Mouse (Mus musculus): ENCODE results near the gene Klhdc3. TPM values are rescaled to one million over a fixed set of nuclear protein-coding genes. Genes with fewer than 3 reads are reported as not detected.

Gene Klhdc3
- polyA plus RNA-seq, 1 experiment from 2014 or later: 152 TPM

DNA sequence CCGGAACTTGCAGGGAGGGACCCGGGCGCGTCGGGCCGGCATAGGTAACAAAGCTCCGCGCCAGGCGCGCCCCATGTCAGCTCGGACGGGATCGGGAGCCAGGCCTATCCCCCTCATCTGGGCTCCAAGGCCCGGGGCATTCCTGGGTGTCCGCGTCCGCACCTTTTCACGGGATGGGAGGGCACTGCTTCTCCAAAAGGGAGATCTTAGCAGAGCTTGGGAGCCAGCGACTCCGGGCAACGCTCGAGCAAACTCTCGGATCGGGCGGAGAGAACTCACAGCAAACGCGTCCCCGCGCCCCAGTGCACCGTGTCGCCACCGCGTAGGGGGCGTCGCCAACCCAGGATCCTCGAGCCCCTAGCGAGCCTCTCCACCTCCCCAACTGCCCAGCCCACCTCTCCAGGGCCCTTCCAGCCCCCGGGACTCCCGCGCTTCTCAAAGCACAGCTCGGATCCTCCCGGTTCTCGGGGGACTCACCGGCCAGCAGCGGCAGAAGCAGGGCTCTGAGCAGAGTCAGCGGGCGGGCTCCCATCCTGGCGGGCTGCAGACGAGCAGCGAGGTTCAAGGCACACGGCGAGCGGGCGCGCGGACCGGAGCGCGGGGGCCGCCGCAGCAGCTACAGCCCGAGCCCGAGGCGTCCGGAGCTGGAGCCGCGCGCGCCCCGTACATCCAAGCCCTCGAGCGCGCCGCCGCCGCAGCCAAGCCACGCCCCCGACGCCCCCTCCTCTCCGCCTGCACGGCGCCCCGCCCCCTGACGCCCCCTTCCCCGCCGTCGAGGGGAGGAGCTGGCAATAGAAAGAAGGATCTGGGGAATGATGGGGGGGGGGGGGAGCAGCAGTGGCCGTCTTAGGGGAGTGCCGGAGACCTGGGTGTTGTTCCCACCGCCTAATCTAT, 51.7 kb downstream of the Klhdc3 start, which contains the start of gene Ptk7:
Ptk7 (minus strand) TSS at position 714 of the 894 bp plus-strand sequence.
- peak within 1 kb of the TSS; percentile 82 for H3K4me2 ChIP-seq (replicated peaks)
- peak within 1 kb of the TSS; percentile 98 for H3K9ac ChIP-seq (replicated peaks)
- H3K27me3 ChIP-seq: no peaks in the 10 kb centered on the region
- H3K27ac ChIP-seq: peak within 1 kb of the TSS; percentile 91
- WGBS: 1% methylated on average over 78 of the region's 90 CpGs
- ATAC-seq: peak; percentile 86
- no peaks in the 10 kb centered on the region for H3K9me3 ChIP-seq
- peaks cover 37% of the 10 kb centered on the region for H3K36me3 ChIP-seq
- peaks cover 52% of the 10 kb centered on the region for H3K4me1 ChIP-seq (replicated peaks)
- H3K4me3 ChIP-seq (replicated peaks): peak within 1 kb of the TSS; percentile 98

- Histone ChIP-seq H3K4me2 (replicated peaks) (peak overlapping the region; percentile 82), H3K36me3 (peaks cover 31% of the 10 kb centered on the region), H3K9ac (replicated peaks) (peak overlapping the region; percentile 98), H3K4me1 (replicated peaks) (peaks cover 58% of the 10 kb centered on the region), H3K4me3 (replicated peaks) (peak overlapping the region; percentile 98), H3K9me3 (no peaks in the 10 kb centered on the region), H3K27me3 (no peaks in the 10 kb centered on the region), H3K27ac (peak overlapping the region; percentile 91)
- WGBS: under 1% methylated on average over 13 of the region's 13 CpGs
- ATAC-seq: peak; percentile 12
Observed at GRCm38 (mm10) chr17:46628471-46628790, 52.3 kb downstream of the Klhdc3 start.

GRCm38 (mm10) chr17:46627409-46627808, 53.3 kb downstream of the Klhdc3 start:
- 69% methylated on average over 6 of the region's 6 CpGs for WGBS
- ATAC-seq: no peak
- Histone ChIP-seq H3K4me2 (replicated peaks) (peak overlapping the region; percentile 82), H3K27me3 (no peaks in the 10 kb centered on the region), H3K4me1 (replicated peaks) (peaks cover 66% of the 10 kb centered on the region), H3K36me3 (peaks cover 21% of the 10 kb centered on the region), H3K9me3 (no peaks in the 10 kb centered on the region), H3K4me3 (replicated peaks) (peak overlapping the region; percentile 98), H3K27ac (no peak overlapping the region), H3K9ac (replicated peaks) (peak overlapping the region; percentile 98)

DNA sequence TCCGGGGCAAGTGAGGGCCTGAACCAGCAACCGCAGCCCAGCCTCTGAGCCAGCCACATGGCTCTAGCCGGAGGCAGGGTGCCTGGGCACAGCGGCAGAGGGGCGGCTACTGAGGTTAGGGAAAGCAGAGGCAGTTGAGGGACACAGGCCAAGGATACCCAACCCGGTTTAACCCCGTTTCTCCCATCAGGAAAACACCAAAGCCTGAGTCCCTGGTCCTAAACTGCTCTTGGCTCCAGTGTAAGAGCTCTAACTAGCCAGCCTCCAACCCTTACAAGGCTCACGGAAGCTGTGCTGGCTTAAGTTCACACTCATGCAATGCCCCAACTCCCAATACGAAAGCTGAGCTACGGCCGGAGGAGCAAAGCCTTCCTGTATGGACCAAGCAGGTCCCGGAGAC, 56.1 kb downstream of the Klhdc3 start:
- Histone ChIP-seq H3K9ac (replicated peaks) (peak overlapping the region; percentile 34; the same call in 1 of the 2 replicates), H3K27me3 (no peaks in the 10 kb centered on the region), H3K27ac (0 out of 2 replicates have a peak overlapping the region, but pooled peaks have one; percentile 20), H3K4me1 (replicated peaks) (peaks cover 72% of the 10 kb centered on the region), H3K9me3 (no peaks in the 10 kb centered on the region), H3K36me3 (no peaks in the 10 kb centered on the region), H3K4me3 (replicated peaks) (no peak overlapping the region), H3K4me2 (replicated peaks) (peak overlapping the region; percentile 4; the same call in 1 of the 2 replicates)
- 81% methylated on average over 12 of the region's 12 CpGs for WGBS
- ATAC-seq: no peak

Other genes with a start within 250 kb of the Klhdc3 start
- gene Slc22a7, start 242.5 kb downstream of the Klhdc3 start, polyA plus RNA-seq (2015; fragmentation: Nextera tagmentation; extraction: Ambion mirVana): not detected in 2 replicates
- 4.6 and 5.0 TPM in 2 replicates for gene Ttbk1, start 193.2 kb downstream of the Klhdc3 start, polyA plus RNA-seq (2015; fragmentation: Nextera tagmentation; extraction: Ambion mirVana)
- gene Dnph1, start 184.2 kb downstream of the Klhdc3 start, polyA plus RNA-seq (2015; fragmentation: Nextera tagmentation; extraction: Ambion mirVana): 31.6 and 32.4 TPM in 2 replicates
- 18.7 and 20.3 TPM in 2 replicates for gene Cul9, start 134.5 kb downstream of the Klhdc3 start, polyA plus RNA-seq (2015; fragmentation: Nextera tagmentation; extraction: Ambion mirVana)
- gene Srf, start 124.7 kb downstream of the Klhdc3 start, polyA plus RNA-seq (2015; fragmentation: Nextera tagmentation; extraction: Ambion mirVana): 4.1 and 6.0 TPM in 2 replicates
- gene Ptk7, start 51.4 kb downstream of the Klhdc3 start, polyA plus RNA-seq (2015; fragmentation: Nextera tagmentation; extraction: Ambion mirVana): 33.4 and 37.5 TPM in 2 replicates
- 49.1 and 54.1 TPM in 2 replicates for gene Klc4, start 34.9 kb downstream of the Klhdc3 start, polyA plus RNA-seq (2015; fragmentation: Nextera tagmentation; extraction: Ambion mirVana)
- gene Mrpl2, start 34.7 kb downstream of the Klhdc3 start, polyA plus RNA-seq (2015; fragmentation: Nextera tagmentation; extraction: Ambion mirVana): 75.1 and 89.5 TPM in 2 replicates
- 41.6 and 46.3 TPM in 2 replicates for gene Cul7, start 30.6 kb downstream of the Klhdc3 start, polyA plus RNA-seq (2015; fragmentation: Nextera tagmentation; extraction: Ambion mirVana)
- 48.1 and 49.9 TPM in 2 replicates for gene Rrp36, start 6.6 kb downstream of the Klhdc3 start, polyA plus RNA-seq (2015; fragmentation: Nextera tagmentation; extraction: Ambion mirVana)
- gene Mea1, start 2.1 kb downstream of the Klhdc3 start, polyA plus RNA-seq (2015; fragmentation: Nextera tagmentation; extraction: Ambion mirVana): 237 and 241 TPM in 2 replicates
- 88.6 and 94.5 TPM in 2 replicates for gene Ppp2r5d, start 24.2 kb upstream of the Klhdc3 start, polyA plus RNA-seq (2015; fragmentation: Nextera tagmentation; extraction: Ambion mirVana)
- 21.3 and 24.3 TPM in 2 replicates for gene Pex6, start 30.5 kb upstream of the Klhdc3 start, polyA plus RNA-seq (2015; fragmentation: Nextera tagmentation; extraction: Ambion mirVana)
- 0.80 and 0.81 TPM in 2 replicates for gene Gnmt, start 48.3 kb upstream of the Klhdc3 start, polyA plus RNA-seq (2015; fragmentation: Nextera tagmentation; extraction: Ambion mirVana)
- 55.7 and 59.8 TPM in 2 replicates for gene Cnpy3, start 71.3 kb upstream of the Klhdc3 start, polyA plus RNA-seq (2015; fragmentation: Nextera tagmentation; extraction: Ambion mirVana)
- gene Ptcra, start 82.8 kb upstream of the Klhdc3 start, polyA plus RNA-seq (2015; fragmentation: Nextera tagmentation; extraction: Ambion mirVana): 0.24 and 0.46 TPM in 2 replicates
- 53.4 and 54.0 TPM in 2 replicates for gene 2310039H08Rik, start 91.7 kb upstream of the Klhdc3 start, polyA plus RNA-seq (2015; fragmentation: Nextera tagmentation; extraction: Ambion mirVana)
- 119 and 125 TPM in 2 replicates for gene Rpl7l1, start 101.8 kb upstream of the Klhdc3 start, polyA plus RNA-seq (2015; fragmentation: Nextera tagmentation; extraction: Ambion mirVana)
- gene Bicral, start 177.6 kb upstream of the Klhdc3 start, polyA plus RNA-seq (2015; fragmentation: Nextera tagmentation; extraction: Ambion mirVana): 9.4 and 9.6 TPM in 2 replicates
- gene Tbcc, start 209.8 kb upstream of the Klhdc3 start, polyA plus RNA-seq (2015; fragmentation: Nextera tagmentation; extraction: Ambion mirVana): 56.6 and 68.3 TPM in 2 replicates
- not detected in 2 replicates for gene Prph2, start 229.5 kb upstream of the Klhdc3 start, polyA plus RNA-seq (2015; fragmentation: Nextera tagmentation; extraction: Ambion mirVana)